Mouse (Mus musculus): ENCODE data around the gene Zfp444.
A peak's percentile ranks its signal among the peaks of the same experiment; 100 is the strongest.

Gene Zfp444

GRCm38 (mm10) chr7:6172006-6172649 is at the start of gene Zfp444:
Zfp444 (plus strand) TSS chr7:6172226.
- ATAC-seq (ENCODE audit: low TSS enrichment): peak; percentile 93

GRCm38 (mm10) chr7:6126690-6127448 is 45.2 kb upstream of the Zfp444 start:
- peak; percentile 90 for ATAC-seq (ENCODE audit: low TSS enrichment)

- ATAC-seq (ENCODE audit: low TSS enrichment): no peak
Observed at GRCm38 (mm10) chr7:6130346-6130745, 41.7 kb upstream of the Zfp444 start.

GRCm38 (mm10) chr7:6132646-6133045 is 39.4 kb upstream of the Zfp444 start:
- ATAC-seq (ENCODE audit: low TSS enrichment): no peak

- ATAC-seq (ENCODE audit: low TSS enrichment): no peak
Observed at GRCm38 (mm10) chr7:6136497-6136896, 35.5 kb upstream of the Zfp444 start.

- ATAC-seq (ENCODE audit: low TSS enrichment): no peak
Observed at GRCm38 (mm10) chr7:6139295-6139694, 32.7 kb upstream of the Zfp444 start.

GRCm38 (mm10) chr7:6143991-6144531 is 28.0 kb upstream of the Zfp444 start:
- ATAC-seq (ENCODE audit: low TSS enrichment): peak; percentile 58; the same call in 1 of the 2 replicates

GRCm38 (mm10) chr7:6145423-6146188 is 26.4 kb upstream of the Zfp444 start:
- no peak for ATAC-seq (ENCODE audit: low TSS enrichment)

- no peak for ATAC-seq (ENCODE audit: low TSS enrichment)
Observed at GRCm38 (mm10) chr7:6146194-6146981, 25.6 kb upstream of the Zfp444 start.

- ATAC-seq (ENCODE audit: low TSS enrichment): no peak
Observed at GRCm38 (mm10) chr7:6146982-6147325, 25.1 kb upstream of the Zfp444 start.

- no peak for ATAC-seq (ENCODE audit: low TSS enrichment)
Observed at GRCm38 (mm10) chr7:6147688-6148087, 24.3 kb upstream of the Zfp444 start.

GRCm38 (mm10) chr7:6151266-6151665 is 20.8 kb upstream of the Zfp444 start:
- no peak for ATAC-seq (ENCODE audit: low TSS enrichment)

GRCm38 (mm10) chr7:6152036-6152435 is 20.0 kb upstream of the Zfp444 start:
- ATAC-seq (ENCODE audit: low TSS enrichment): no peak

- no peak for ATAC-seq (ENCODE audit: low TSS enrichment)
Observed at GRCm38 (mm10) chr7:6153131-6153530, 18.9 kb upstream of the Zfp444 start.

GRCm38 (mm10) chr7:6154164-6154563 is 17.9 kb upstream of the Zfp444 start:
- ATAC-seq (ENCODE audit: low TSS enrichment): no peak

GRCm38 (mm10) chr7:6155031-6155872 is 16.8 kb upstream of the Zfp444 start:
- ATAC-seq (ENCODE audit: low TSS enrichment): peak; percentile 60

GRCm38 (mm10) chr7:6155901-6156411 is 16.1 kb upstream of the Zfp444 start, which contains the start of gene Zfp787:
Zfp787 (minus strand) TSS chr7:6155997.
- peak; percentile 90 for ATAC-seq (ENCODE audit: low TSS enrichment)

- ATAC-seq (ENCODE audit: low TSS enrichment): no peak
Observed at GRCm38 (mm10) chr7:6156901-6157472, 15.0 kb upstream of the Zfp444 start.

GRCm38 (mm10) chr7:6157479-6157878 is 14.5 kb upstream of the Zfp444 start:
- ATAC-seq (ENCODE audit: low TSS enrichment): no peak

- ATAC-seq (ENCODE audit: low TSS enrichment): no peak
Observed at GRCm38 (mm10) chr7:6159604-6160003, 12.4 kb upstream of the Zfp444 start.
